ENCODE assay signal across 13 mouse cellular contexts in genomic region chr15:32328370-32329004, GRCm38 (mm10).
A peak's percentile ranks its signal among the peaks of the same experiment; 100 is the strongest.
DNase-seq lines count a peak whose midpoint lies in the region; ATAC-seq lines count a peak whose summit lies in the region.
"Had no signal": no experiment of that assay in that cellular context is flagged by ENCODE, and none has a peak within 500 bp of the region (broad histone marks: within the 10 kb centered on the region; RNA-seq: fewer than 3 reads in every experiment).

No protein-coding gene starts in this region.

- no peaks in the 10 kb centered on the region for H3K27me3 ChIP-seq in forebrain, embryonic 14.5 days (replicated peaks; ENCODE audit: control insufficient read depth, insufficient read depth, low read length)
- H3K27me3 ChIP-seq: heart, embryonic 15.5 days had no signal

- H3K9me3 ChIP-seq in forebrain, embryonic 14.5 days (replicated peaks; ENCODE audit: control insufficient read depth, low read length) = no peaks in the 10 kb centered on the region
- H3K9me3 ChIP-seq: heart, embryonic 15.5 days had no signal

- no peak for ATAC-seq in forebrain, embryonic 14.5 days
- no peak for ATAC-seq in activated CD4-positive, CD25-positive, alpha-beta regulatory T cell, adult 4 months

- DNase-seq in 3134 (ENCODE audit: extremely low read depth, insufficient read length, low spot score) (peak; percentile 83), 416B (ENCODE audit: low read depth) (peak; percentile 97)
- peak; percentile 57 for DNase-seq in embryo, embryonic 10.5 days (ENCODE audit: low spot score)
- no peak for DNase-seq in forebrain, embryonic 14.5 days (ENCODE audit: low spot score)
- no peak for DNase-seq in layer of hippocampus, postnatal 36 days
- no peak for DNase-seq in ovary, postnatal 10 days (ENCODE audit: low spot score)
- no peak for DNase-seq in layer of hippocampus, adult 18-20 months (ENCODE audit: low spot score in 2 of 2)
- DNase-seq: cerebellum, adult 9-11 months; gastrocnemius, postnatal 25 days; right cerebral cortex, postnatal 14 days; thymus, adult 2 months had no signal

- no peak overlapping the region for H3K9ac ChIP-seq in forebrain, embryonic 14.5 days (ENCODE audit: low read length)
- H3K9ac ChIP-seq: heart, embryonic 15.5 days had no signal

- H3K4me1 ChIP-seq in forebrain, embryonic 14.5 days (ENCODE audit: control insufficient read depth, insufficient read depth, low read length) = peaks cover 23% of the 10 kb centered on the region

- no peak overlapping the region for H3K4me3 ChIP-seq in forebrain, embryonic 14.5 days (ENCODE audit: low read depth, low read length)
- H3K4me3 ChIP-seq: heart, embryonic 15.5 days had no signal

- peak overlapping the region; percentile 33; the same call in 1 of the 2 replicates for H3K27ac ChIP-seq in forebrain, embryonic 14.5 days (ENCODE audit: low read depth, low read length)
- H3K27ac ChIP-seq: heart, embryonic 15.5 days had no signal

- no peak overlapping the region for H3K4me2 ChIP-seq in forebrain, embryonic 14.5 days (ENCODE audit: low read length)
- H3K4me2 ChIP-seq: heart, embryonic 15.5 days had no signal

- no peaks in the 10 kb centered on the region for H3K36me3 ChIP-seq in forebrain, embryonic 14.5 days (ENCODE audit: control insufficient read depth, insufficient read depth, low read length)
- H3K36me3 ChIP-seq: heart, embryonic 15.5 days had no signal

- WGBS in forebrain, embryonic 14.5 days = 68% methylated on average over 4 of the region's 4 CpGs

Comparison
In these comparisons a context has a peak if more than half of its experiments do, and no peak if none do; other contexts are left out.
1. DNase-seq: peak in 3134 (single experiment), 416B (single experiment) and embryo, embryonic 10.5 days (single experiment); none in forebrain, embryonic 14.5 days (single experiment), layer of hippocampus, postnatal 36 days (0 of 2), ovary, postnatal 10 days (single experiment) and layer of hippocampus, adult 18-20 months (0 of 2).